Mouse (Mus musculus) hindbrain, embryonic 16.5 days (tissue): ENCODE measurements around the gene Hbp1. TPM values are rescaled to one million over a fixed set of nuclear protein-coding genes. Genes with fewer than 3 reads are reported as not detected.

ENCODE experiments used
- ATAC-seq: fragments of 200-750 bp; cut with Nextera tagmentation; 2 replicates; pipeline ENCODE4 v1.8.0; 2017; ENCODE audit warnings: moderate TSS enrichment, moderate library complexity
- H3K27ac ChIP-seq: fragments of 300-500 bp; sonication (generic); 2 replicates; pipeline ENCODE4 v1.5.1; 2014; ENCODE audit warnings: low read depth, mild to moderate bottlenecking, control low read depth, low read length, moderate library complexity
- H3K27me3 ChIP-seq: fragments of 300-500 bp; sonication (generic); replicated peaks from 2 replicates; pipeline ENCODE4 v1.6.1; 2014; ENCODE audit warnings: low read length; ENCODE audit not compliant: control insufficient read depth, insufficient read depth
- H3K36me3 ChIP-seq: fragments of 300-500 bp; sonication (generic); 2 replicates; pipeline ENCODE4 v1.6.1; 2014; ENCODE audit warnings: mild to moderate bottlenecking, low read length, moderate library complexity, mixed read lengths; ENCODE audit not compliant: control insufficient read depth, insufficient read depth
- H3K4me1 ChIP-seq: fragments of 300-500 bp; sonication (generic); 2 replicates; pipeline ENCODE4 v1.6.1; 2014; ENCODE audit warnings: low read depth, low read length; ENCODE audit not compliant: control insufficient read depth, insufficient read depth
- H3K4me2 ChIP-seq: fragments of 300-500 bp; sonication (generic); 2 replicates; pipeline ENCODE4 v1.6.1; 2014; ENCODE audit warnings: mild to moderate bottlenecking, low read length, control low read depth, moderate library complexity
- H3K4me3 ChIP-seq: fragments of 300-500 bp; sonication (generic); 2 replicates; pipeline ENCODE4 v1.5.1; 2014; ENCODE audit warnings: mild to moderate bottlenecking, low read length, control low read depth, moderate library complexity
- H3K9ac ChIP-seq: fragments of 300-500 bp; sonication (generic); 2 replicates; pipeline ENCODE4 v1.6.1; 2014; ENCODE audit warnings: low read depth, mild to moderate bottlenecking, control low read depth, low read length, moderate library complexity
- H3K9me3 ChIP-seq: fragments of 300-500 bp; sonication (generic); 2 replicates; pipeline ENCODE4 v1.6.1; 2014; ENCODE audit warnings: mild to moderate bottlenecking, low read length, moderate library complexity; ENCODE audit not compliant: control insufficient read depth
- WGBS: fragments of 180-500 bp; shearing (Covaris S2); extraction: QIAGEN DNeasy Blood & Tissue Kit; methylation state at CpG from one replicate; pipeline ENCODE4 v1.1.7; 2014; 5-methylcytosine and 5-hydroxymethylcytosine counted together
- polyA plus RNA-seq: library from polyadenylated mRNA; unstranded; fragments of >200 nt; fragmentation: Nextera tagmentation; extraction: Ambion mirVana; gene quantifications from 2 replicates; pipeline ENCODE4 v1.2.1, GENCODE M21; 2015

Gene Hbp1
- polyA plus RNA-seq, 1 experiment from 2014 or later, result 39.1 TPM

- Histone ChIP-seq H3K27ac (no peak overlapping the region), H3K4me2 (no peak overlapping the region), H3K9ac (no peak overlapping the region), H3K4me1 (peaks cover 2% of the 10 kb centered on the region; the same call in 1 of the 2 replicates), H3K4me3 (no peak overlapping the region), H3K36me3 (peaks cover 5% of the 10 kb centered on the region), H3K9me3 (no peaks in the 10 kb centered on the region), H3K27me3 (no peaks in the 10 kb centered on the region)
- WGBS, result 95% methylated on average over 2 of the region's 2 CpGs
- no peak for ATAC-seq
Measured at GRCm38 (mm10) chr12:31944405-31944804, 5.9 kb downstream of the Hbp1 start.

GRCm38 (mm10) chr12:31943020-31943654 is 7.2 kb downstream of the Hbp1 start:
- no peaks in the 10 kb centered on the region; the same call in 1 of the 2 replicates for H3K4me1 ChIP-seq
- 94% methylated on average over 4 of the region's 4 CpGs for WGBS
- H3K27ac ChIP-seq, result no peak overlapping the region
- no peak overlapping the region for H3K4me2 ChIP-seq
- H3K4me3 ChIP-seq, result no peak overlapping the region
- ATAC-seq, result no peak
- peaks cover 9% of the 10 kb centered on the region for H3K36me3 ChIP-seq
- no peak overlapping the region for H3K9ac ChIP-seq
- H3K27me3 ChIP-seq, result no peaks in the 10 kb centered on the region
- no peaks in the 10 kb centered on the region for H3K9me3 ChIP-seq

GRCm38 (mm10) chr12:31939026-31939425 is 11.3 kb downstream of the Hbp1 start:
- no peaks in the 10 kb centered on the region for H3K9me3 ChIP-seq
- no peaks in the 10 kb centered on the region for H3K4me1 ChIP-seq
- H3K27me3 ChIP-seq, result no peaks in the 10 kb centered on the region
- no peak overlapping the region for H3K4me3 ChIP-seq
- no peak overlapping the region for H3K4me2 ChIP-seq
- peaks cover 21% of the 10 kb centered on the region for H3K36me3 ChIP-seq
- H3K27ac ChIP-seq, result no peak overlapping the region
- ATAC-seq, result no peak
- H3K9ac ChIP-seq, result no peak overlapping the region

- 93% methylated on average over 4 of the region's 4 CpGs for WGBS
- H3K4me3 ChIP-seq, result no peak overlapping the region
- H3K9me3 ChIP-seq, result no peaks in the 10 kb centered on the region
- peaks cover 21% of the 10 kb centered on the region for H3K36me3 ChIP-seq
- no peak overlapping the region for H3K4me2 ChIP-seq
- H3K27ac ChIP-seq, result no peak overlapping the region
- no peaks in the 10 kb centered on the region for H3K27me3 ChIP-seq
- H3K4me1 ChIP-seq, result no peaks in the 10 kb centered on the region
- no peak overlapping the region for H3K9ac ChIP-seq
- ATAC-seq, result no peak
Measured at GRCm38 (mm10) chr12:31938391-31938997, 11.8 kb downstream of the Hbp1 start.

- no peaks in the 10 kb centered on the region for H3K27me3 ChIP-seq
- H3K9me3 ChIP-seq, result no peaks in the 10 kb centered on the region
- WGBS, result 90% methylated on average over 3 of the region's 3 CpGs
- no peak for ATAC-seq
- no peak overlapping the region for H3K9ac ChIP-seq
- H3K4me2 ChIP-seq, result no peak overlapping the region
- no peak overlapping the region for H3K27ac ChIP-seq
- H3K4me1 ChIP-seq, result no peaks in the 10 kb centered on the region
- no peak overlapping the region for H3K4me3 ChIP-seq
- H3K36me3 ChIP-seq, result peaks cover 20% of the 10 kb centered on the region
Measured at GRCm38 (mm10) chr12:31937613-31938012, 12.7 kb downstream of the Hbp1 start.

- Histone ChIP-seq H3K36me3 (peaks cover 17% of the 10 kb centered on the region), H3K27ac (no peak overlapping the region), H3K4me2 (no peak overlapping the region), H3K4me1 (no peaks in the 10 kb centered on the region), H3K27me3 (no peaks in the 10 kb centered on the region), H3K4me3 (no peak overlapping the region), H3K9me3 (no peaks in the 10 kb centered on the region), H3K9ac (no peak overlapping the region)
- no peak for ATAC-seq
- 50% methylated on average over 6 of the region's 6 CpGs for WGBS
Measured at GRCm38 (mm10) chr12:31936657-31937300, 13.6 kb downstream of the Hbp1 start.

GRCm38 (mm10) chr12:31931818-31932217 is 18.5 kb downstream of the Hbp1 start:
- Histone ChIP-seq H3K27me3 (no peaks in the 10 kb centered on the region), H3K4me2 (no peak overlapping the region), H3K4me1 (no peaks in the 10 kb centered on the region), H3K27ac (no peak overlapping the region), H3K4me3 (no peak overlapping the region), H3K9me3 (no peaks in the 10 kb centered on the region), H3K36me3 (peaks cover 17% of the 10 kb centered on the region), H3K9ac (no peak overlapping the region)
- no peak; the same call in 1 of the 2 replicates for ATAC-seq
- 97% methylated on average over 3 of the region's 3 CpGs for WGBS

- Histone ChIP-seq H3K36me3 (peaks cover 16% of the 10 kb centered on the region), H3K4me3 (no peak overlapping the region), H3K9me3 (no peaks in the 10 kb centered on the region), H3K4me2 (no peak overlapping the region), H3K4me1 (no peaks in the 10 kb centered on the region), H3K27ac (no peak overlapping the region), H3K9ac (no peak overlapping the region), H3K27me3 (no peaks in the 10 kb centered on the region)
- 80% methylated on average over 3 of the region's 3 CpGs for WGBS
- ATAC-seq, result no peak
Measured at GRCm38 (mm10) chr12:31928498-31928897, 21.8 kb downstream of the Hbp1 start.

- H3K9ac ChIP-seq, result no peak overlapping the region
- H3K4me2 ChIP-seq, result no peak overlapping the region
- no peaks in the 10 kb centered on the region for H3K27me3 ChIP-seq
- ATAC-seq, result peak; percentile 91
- no peaks in the 10 kb centered on the region for H3K9me3 ChIP-seq
- peaks cover 16% of the 10 kb centered on the region for H3K36me3 ChIP-seq
- no peak overlapping the region for H3K27ac ChIP-seq
- no peak overlapping the region for H3K4me3 ChIP-seq
- 31% methylated on average over 4 of the region's 4 CpGs for WGBS
- no peaks in the 10 kb centered on the region for H3K4me1 ChIP-seq
Measured at GRCm38 (mm10) chr12:31926661-31927061, 23.7 kb downstream of the Hbp1 start.
